Mouse (Mus musculus): ENCODE measurements around the gene Ogdh.

Gene Ogdh

DNA sequence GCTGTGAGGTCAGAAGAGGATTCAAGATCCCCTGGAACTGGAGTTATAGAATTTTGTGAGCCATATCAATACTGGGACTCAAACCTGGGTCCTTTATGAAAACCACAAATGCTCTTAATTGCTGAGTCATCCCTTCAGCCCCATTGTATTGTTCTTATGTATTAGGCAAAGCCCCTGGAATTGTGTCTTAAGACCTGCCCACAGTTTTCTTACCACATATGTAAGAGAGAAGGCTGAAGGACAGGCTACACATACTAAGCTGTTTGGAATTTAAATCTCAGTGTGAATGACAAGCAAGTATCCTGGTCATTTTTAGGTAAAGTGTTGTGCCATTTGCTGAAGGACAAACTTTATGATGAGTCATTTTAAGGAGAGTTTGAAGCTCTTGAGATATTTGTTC lies 4.6 kb downstream of the Ogdh start:
- DNase-seq (ENCODE audit: low spot score), result no peak

DNA sequence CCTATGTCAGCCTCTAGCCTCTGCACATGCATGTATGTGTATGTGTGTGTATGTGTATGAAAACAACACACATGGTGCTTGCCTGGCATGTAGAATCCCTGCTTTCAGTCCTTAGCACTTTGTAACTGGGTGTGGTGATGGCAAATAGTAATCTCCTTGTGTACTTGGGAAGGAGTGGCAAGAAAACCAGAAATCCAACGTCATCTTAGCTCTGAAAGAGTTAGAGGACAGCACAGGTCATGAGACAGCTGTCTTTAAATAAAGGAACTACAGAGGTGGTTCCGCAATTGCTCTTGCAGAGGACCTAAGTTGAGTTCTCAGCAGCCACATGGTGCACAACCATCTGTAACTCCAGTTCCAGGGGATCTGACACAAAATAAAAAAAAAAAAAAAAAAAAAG lies 8.0 kb downstream of the Ogdh start:
- DNase-seq (ENCODE audit: low spot score), result no peak

DNA sequence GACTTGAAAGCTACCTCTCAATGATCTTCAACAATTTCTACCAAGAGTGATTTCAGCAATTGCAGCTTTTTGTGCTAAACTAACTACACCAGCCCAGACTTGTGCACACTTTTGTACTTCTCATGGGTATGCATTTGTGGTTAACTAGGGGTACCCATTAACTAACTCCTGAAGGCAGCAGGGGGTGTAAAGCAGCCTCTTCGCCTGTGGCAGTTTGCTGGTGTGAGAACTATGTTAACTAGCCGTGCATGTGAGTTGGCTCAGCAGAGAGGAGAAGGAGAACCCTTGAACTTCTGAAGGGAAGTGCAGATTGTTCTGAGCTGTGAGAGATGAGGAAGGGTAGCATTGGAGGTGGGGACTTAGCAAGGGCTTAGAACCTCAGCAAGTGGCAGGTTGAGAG lies 11.4 kb downstream of the Ogdh start:
- no peak for DNase-seq (ENCODE audit: low spot score)

DNA sequence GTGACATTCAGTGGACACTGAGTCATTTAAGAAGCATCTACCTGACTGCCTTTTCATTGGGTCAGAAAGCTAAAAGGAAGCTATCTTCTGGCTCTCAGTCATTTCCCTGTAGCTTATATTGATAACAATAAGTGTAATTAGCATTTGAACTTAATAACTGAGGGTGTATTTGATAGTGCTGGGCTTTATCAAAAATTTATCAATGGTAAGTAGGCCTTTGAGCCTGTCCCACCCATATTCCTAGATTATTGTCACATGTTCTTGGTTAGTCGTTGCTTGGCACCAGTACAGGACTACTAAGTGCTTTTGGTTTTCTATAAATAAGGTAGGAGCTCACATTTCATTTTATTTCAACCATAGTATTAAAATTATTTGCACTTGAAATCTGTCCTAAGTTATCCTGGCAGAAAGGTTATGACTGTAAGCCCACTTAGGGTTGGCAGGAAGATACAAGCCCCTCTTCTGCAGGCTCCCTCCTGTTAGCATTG lies 14.6 kb downstream of the Ogdh start:
- no peak for DNase-seq (ENCODE audit: low spot score)

DNA sequence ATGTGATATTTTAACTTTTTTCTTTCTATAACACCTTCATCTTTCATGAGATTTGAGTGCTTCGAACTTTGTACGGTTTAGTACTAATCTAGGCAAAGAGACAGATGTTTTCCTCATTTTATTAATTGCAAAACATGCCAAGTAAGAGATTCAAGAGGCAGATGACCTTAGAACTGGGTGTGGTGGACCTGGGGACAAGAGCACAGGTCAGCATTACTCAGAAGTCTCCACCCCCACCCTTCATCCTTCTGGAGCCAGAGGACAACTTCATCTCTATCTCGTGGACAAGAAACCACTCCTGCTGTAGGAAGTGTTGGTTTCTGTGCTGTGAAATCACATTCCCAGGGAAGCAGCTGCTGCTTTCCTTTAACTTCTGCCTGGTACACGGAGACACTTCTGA lies 16.7 kb downstream of the Ogdh start:
- no peak for DNase-seq (ENCODE audit: low spot score)

DNA sequence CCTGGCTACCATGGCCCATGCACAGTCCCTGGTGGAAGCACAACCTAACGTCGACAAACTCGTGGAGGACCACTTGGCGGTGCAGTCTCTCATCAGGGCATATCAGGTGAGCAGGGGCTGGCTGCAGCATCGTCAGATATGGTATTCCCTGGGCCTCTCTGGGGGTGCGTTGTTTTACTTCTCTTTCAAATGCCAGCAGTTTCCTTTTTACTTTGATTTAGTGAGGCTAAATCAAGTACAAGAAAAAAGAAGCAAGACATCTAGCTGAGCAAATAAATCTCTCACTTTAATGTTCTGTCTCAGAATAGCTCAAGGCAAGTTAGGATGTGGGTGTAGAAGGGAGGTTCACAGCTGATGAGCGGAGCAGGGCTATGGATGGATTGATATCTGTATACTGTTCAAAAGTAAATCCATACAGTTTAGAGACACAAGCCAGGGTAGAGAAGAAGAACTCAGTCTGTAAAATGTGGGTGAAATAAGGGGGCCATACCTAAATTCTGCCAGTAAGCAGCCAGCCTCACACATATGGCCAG lies 22.5 kb downstream of the Ogdh start:
- DNase-seq (ENCODE audit: low spot score), result no peak

DNA sequence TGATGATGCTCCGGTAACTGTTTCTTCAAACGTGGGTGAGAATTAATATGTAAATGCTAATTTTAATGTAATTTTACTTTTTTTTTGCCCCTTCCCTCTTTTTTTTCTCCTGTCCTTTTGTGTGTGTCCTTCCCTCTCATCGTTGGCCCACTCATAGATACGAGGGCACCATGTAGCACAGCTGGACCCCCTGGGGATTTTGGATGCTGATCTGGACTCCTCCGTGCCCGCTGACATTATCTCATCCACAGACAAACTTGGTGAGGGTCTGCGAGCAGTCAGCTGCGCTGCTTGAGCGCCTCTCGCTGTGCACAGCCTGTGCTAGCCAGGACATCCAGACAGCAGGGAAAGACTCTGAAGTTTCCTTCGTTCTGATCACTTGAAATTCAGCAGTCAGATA lies 25.4 kb downstream of the Ogdh start:
- DNase-seq (ENCODE audit: low spot score), result no peak

DNA sequence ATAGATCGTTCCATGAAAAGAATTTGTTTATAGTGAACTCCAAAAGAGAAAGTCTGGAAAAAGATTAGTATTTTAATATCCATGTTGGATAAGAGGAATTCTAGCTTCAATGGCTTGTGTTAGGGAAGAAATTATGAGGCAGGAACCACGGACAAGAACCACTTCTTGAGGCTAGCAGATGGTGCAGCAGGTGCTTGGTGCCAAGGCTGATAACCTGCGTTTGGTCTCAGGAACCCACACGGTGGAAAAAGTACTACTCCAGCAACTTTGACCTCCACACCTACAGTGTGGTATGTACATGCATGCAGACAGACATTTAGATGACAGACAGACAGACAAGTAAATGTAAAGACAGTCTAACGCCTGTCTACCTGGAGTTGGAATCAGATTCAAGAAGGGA lies 27.1 kb downstream of the Ogdh start:
- no peak for DNase-seq (ENCODE audit: low spot score)

DNA sequence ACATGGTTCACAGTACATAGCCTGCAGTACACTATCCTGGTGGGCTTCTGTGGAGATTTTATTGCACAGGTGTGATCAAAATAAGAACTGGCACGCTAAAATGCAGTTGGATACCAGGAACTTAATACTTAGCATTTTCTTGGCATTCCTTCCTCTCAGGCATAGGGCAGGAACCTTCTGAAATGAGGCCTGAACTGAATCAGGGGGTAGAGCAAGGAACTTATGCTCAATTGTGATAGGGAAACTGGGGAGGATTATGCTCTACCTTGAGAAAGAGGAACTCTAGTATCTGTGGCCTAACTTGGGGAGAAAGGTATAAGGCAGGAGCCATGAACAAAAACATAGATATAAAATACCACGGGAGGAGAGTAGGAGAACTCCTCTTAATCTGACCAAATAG lies 27.9 kb downstream of the Ogdh start:
- DNase-seq (ENCODE audit: low spot score), result no peak

DNA sequence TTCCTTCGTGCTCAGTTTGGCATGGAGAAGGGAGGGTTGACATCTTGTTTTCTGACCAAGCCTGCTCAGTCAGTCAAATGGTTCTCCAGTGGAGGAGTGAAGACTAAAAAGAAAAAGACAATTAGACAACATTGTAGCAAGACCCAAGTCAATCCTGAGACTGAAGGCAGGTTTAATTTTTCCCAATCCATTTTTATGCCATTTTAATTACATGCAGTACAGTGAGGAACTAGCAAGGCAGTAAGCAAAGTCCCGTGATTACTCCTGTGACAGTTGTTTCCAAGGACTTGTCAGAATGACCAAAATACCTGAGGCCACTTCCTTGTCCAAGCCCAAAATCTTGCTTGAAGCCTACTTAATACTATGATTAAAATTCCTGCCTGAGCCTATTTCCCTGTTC lies 30.7 kb downstream of the Ogdh start:
- DNase-seq (ENCODE audit: low spot score), result no peak

DNA sequence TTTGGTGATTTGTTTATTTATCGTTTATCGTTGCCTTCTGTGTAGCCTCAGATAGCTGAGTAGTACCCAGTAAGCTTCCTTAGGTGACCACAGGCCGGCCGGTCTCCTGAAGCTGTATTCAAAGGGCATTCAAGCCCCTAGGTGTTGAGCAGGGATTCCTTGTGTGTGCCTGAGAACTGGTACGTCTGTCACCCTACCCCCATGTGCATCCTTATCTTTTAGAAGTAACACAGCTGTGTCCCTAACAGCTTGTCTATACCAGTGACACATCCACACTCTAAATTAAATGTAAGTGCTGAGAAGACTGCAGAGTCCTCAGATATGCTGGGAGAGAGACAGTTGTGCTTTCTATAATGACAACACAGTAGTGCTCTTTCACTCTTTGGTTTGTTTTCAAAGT lies 31.9 kb downstream of the Ogdh start:
- no peak for DNase-seq (ENCODE audit: low spot score)

DNA sequence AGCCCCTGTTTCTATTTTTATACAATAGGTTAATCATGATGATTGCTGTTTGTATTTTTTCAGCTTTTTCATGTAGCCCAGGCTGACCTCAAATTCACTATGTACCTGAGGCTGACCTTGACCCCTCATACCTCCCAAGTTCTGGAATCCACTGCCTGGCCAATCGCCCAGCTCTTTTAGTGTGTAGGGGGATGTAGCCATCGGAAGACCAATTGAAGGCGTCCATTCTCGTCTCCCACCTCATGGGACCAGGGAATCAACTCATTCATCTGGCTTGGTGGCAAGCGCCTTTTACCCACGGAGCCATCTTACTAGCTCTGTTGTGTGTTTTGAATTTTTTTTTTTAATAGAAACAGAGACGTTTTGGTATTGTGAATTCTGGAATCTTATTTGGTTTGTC lies 39.8 kb downstream of the Ogdh start:
- no peak for DNase-seq (ENCODE audit: low spot score)

DNA sequence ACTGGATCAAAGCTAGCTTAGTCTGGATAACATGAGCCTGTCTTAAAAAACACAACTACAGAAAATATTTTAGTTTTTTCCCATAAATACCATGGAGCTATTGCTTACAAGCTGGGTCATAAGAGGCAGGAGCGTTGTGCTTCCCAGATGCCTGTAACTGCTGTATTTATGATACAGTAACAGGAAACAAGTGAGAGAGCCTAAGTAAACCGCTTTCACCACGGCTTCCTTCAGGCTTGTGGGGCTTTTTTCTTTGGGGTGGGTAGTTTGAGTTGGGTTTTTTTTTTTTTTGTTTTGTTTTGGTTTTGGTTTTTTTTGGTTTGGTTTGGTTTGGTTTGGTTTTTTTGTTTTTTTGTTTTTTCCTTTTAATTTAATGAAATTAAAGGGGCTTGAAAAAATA lies 41.2 kb downstream of the Ogdh start:
- no peak for DNase-seq (ENCODE audit: low spot score)

DNA sequence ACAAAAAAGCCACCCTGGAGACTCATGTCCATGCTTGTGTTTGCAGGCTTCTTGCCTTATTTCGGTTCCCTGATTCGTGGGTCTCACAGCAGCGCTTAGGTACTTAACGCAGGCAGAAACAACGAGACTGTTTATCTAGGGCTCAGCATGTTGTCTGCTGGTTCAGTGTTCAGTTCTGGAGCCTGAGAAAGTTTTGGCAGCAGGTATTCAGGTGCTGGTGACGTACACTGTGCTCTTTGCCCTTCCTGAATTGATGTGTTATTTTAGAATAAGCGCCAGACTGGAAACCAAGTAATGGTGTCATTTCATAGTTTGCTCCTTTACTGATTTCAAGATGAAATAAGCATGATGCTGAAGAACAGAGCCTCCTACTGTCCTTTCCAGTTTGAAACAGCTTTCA lies 42.0 kb downstream of the Ogdh start:
- DNase-seq (ENCODE audit: low spot score), result no peak

DNA sequence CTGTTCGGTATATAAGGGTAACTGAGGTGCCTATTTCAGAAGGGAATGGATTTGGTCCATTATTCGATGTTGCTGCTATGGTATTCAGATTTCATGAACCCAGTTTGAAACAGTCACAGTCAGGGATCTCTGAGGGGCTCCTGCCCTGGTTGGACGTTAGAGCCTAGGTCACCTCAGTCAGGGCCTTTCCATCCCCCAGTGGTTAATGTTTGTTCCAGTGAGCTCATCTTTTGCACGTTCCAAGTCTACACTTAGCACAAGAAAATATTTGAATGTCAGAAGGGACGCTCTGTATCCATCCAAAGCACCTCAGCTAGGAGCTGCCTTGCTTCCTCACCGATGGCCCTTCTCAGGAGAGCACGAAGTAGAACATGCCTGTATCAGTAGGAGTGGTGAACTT lies 43.9 kb downstream of the Ogdh start:
- no peak for DNase-seq (ENCODE audit: low spot score)

DNA sequence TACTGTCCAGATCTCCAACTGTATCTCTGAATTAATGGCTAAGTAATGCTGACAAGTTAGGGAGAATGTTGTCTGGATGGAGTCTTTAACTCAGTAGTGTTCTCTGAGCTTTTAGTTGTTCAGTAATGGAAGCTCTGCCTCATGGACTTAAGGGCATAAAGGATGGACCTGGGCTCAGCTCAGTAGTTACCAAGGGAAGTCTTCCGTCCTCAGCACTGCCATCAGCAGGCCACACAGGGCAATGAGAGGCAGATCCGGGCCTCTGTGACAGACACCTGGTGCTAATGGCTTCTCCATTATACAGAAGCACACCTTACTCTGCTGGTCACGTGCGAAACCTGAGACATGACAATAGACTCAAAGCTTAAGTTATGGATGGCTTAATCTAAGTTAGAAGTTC lies 45.3 kb downstream of the Ogdh start:
- DNase-seq (ENCODE audit: low spot score), result no peak

DNA sequence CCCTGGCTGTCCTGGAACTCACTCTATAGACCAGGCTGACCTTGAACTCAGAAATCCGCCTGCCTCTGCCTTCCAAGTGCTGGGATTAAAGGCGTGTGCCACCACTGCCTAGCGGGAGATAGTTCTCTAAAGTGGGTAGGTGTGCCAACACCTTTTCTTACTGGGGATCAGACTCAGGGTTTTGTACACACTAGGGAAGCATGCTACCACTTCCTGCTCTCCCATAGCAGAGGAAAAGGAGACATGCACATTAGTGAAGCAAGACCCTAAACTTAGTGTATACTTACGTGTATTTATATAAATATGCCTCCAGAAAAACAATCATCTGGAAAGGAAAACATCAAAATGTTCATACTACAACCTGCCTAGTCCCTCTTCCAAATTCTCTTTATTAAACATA lies 54.5 kb downstream of the Ogdh start:
- DNase-seq (ENCODE audit: low spot score), result no peak

DNA sequence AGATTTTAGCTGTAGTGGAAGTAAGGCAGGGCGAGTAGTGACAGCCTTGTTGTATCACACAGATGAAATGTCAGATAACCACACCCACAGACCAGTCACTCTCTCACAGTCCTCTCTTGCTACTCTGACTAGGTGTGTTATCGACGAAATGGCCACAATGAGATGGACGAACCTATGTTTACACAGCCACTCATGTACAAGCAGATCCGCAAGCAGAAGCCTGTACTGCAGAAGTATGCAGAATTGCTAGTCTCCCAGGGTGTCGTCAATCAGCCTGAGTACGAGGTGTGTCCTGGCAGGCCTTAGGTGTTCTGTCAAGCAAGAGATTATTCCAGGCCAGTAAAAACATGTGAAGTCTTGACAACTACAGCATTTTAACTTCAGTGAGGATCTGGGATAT lies 55.5 kb downstream of the Ogdh start:
- DNase-seq (ENCODE audit: low spot score), result no peak

DNA sequence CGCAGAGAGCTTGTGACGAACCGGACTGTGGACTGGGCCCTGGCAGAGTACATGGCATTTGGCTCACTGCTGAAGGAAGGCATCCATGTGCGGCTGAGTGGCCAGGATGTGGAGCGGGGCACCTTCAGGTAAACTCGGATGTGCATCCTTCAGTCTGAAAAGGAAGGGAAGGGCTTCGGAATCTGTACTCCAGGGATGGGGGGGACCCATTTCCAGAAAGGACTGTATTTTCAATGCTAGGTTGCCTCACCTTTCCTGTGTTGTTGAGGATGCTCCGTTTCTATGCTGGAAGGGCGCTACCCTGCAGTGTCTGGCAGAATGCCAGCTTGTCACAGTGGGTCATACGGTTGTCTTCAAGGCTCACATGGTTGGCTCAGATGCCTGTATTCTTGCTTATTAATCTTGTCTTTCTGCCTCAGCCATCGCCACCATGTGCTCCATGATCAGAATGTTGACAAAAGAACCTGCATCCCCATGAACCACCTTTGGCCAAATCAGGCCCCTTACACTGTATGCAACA lies 57.3 kb downstream of the Ogdh start:
- DNase-seq (ENCODE audit: low spot score), result no peak

DNA sequence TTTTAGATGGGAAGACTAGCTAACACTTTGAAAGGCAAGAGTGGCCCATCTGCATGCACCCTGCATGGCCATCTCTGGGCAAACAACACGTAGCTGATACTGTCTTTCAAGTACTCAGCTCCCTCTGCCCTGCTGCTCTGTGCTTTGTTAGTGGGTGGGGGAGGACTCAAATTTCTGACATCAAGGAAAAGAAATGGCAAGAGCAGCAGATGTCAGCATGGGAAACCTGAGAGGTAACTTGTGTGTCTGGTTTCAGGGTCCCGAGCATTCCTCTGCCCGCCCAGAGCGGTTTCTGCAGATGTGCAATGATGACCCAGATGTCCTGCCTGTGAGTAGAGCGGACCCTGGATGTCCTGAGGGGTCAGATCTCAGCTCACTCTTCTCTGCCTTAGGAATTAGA lies 58.2 kb downstream of the Ogdh start:
- DNase-seq (ENCODE audit: low spot score), result no peak

DNA sequence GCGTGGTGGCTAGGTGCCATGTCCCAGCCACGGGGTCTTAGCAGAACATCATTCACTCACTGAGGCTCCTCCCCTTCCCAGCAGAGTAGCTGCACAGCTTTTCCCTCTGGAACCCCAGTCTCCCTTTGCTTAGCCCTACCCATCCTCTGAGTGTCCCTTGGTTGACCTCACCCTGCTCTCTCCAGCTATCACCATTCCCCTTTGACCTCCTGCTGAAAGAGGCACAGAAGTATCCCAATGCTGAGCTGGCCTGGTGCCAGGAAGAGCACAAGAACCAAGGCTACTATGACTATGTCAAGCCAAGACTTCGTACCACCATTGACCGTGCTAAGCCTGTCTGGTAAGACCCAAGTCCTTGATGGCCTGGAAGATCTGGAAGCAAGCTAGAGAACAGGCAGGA lies 63.7 kb downstream of the Ogdh start:
- DNase-seq (ENCODE audit: low spot score), result no peak

DNA sequence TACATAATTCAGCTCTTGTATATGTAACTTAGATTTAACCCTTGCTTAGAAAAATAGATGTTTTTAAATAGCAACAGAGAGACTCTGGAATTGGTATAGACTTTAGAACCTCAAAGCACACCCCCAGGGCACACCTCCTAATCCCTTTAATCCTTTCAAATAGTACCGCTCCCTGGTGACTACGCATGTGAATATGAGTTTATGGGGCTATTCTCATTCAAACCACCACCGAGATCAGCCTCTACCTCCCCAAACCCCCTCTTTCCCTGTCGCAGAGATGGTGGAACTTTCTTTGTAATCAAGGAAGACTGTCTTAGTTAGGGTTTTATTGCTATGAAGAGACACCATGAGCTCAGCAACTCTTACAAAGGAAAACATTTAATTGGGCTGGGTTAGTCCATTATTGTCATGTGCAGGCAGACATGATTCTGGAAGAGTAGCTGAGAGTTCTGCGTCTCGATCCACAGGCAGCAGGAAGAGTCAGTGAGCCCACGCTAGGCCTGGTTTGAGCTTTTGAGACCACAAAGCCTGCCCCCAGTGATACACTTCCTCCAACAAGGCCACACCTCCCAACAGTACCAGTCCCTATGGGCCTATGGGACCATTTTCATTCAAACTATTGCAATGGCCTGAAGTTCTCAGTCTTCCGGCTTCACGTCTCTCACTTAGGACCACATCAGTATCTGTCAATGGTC lies 73.3 kb downstream of the Ogdh start:
- no peak for DNase-seq (ENCODE audit: low spot score)

DNA sequence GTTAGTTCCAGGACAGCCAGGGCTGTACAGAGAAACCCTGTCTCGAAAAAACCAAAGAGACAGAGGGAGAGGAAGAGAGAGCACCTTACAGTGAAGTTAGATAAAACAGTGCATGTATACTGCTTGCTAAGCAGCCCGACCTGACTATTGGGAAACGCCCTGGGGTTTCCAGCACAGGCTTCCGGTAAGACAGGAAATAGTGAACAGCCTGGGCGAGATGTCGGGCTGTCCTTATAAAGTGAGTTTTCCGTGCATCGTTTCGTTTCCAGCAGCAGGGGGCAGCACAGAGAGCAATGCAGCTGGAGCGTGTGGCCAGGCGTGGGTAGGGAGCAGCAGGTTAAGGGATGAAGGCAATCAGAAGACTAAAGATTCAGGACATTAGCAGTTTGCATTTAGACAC lies 74.5 kb downstream of the Ogdh start:
- DNase-seq (ENCODE audit: low spot score), result peak; percentile 36

DNA sequence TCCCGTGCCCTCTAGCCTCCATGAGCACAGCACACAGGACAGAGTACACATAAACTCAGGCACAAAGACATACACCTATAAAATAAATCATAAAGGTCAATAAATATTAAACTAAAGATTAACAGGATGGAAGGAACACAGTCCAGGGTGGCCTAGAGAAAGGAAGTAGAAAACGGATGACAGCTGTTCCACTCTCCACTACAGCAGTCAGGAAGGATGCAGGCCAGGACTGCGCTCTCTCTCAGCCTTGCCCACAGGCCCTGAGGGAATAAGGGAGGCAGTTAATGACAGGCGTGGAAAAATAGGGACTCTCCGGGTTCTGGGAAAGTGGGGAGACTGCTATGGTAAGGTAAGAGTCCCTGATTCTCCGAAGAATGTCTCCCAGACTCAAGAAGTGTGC lies 75.0 kb downstream of the Ogdh start:
- no peak for DNase-seq (ENCODE audit: low spot score)
